Mouse (Mus musculus) heart, postnatal 0 days (tissue): ENCODE measurements at regions not wholly inside any gene's neighbourhood (a gene's known extent, or its start where the extent isn't known, plus 50 kb on each side); places are given as distances from the start of the nearest gene placed in this dataset.

Experiments used
- ATAC-seq: fragments of 200-750 bp; cut with Nextera tagmentation; 2 replicates; pipeline ENCODE4 v1.8.0; 2017; ENCODE audit warnings: low read depth, moderate number of reproducible peaks, moderate library complexity; ENCODE audit not compliant: insufficient read depth
- DNase-seq: peaks from one replicate; pipeline ENCODE4 v3.0.0-alpha.2; 2016; ENCODE audit warnings: low spot score
- H3K27ac ChIP-seq: fragments of 300-500 bp; sonication (generic); 2 replicates; pipeline ENCODE4 v1.5.1; 2014; ENCODE audit warnings: low read depth, mild to moderate bottlenecking
- H3K27me3 ChIP-seq: fragments of 300-500 bp; sonication (generic); 2 replicates; pipeline ENCODE4 v1.6.1; 2014; ENCODE audit warnings: low read length, mixed read lengths; ENCODE audit not compliant: control insufficient read depth, insufficient read depth
- H3K36me3 ChIP-seq: fragments of 300-500 bp; sonication (generic); replicated peaks from 2 replicates; pipeline ENCODE4 v1.6.1; 2014; ENCODE audit warnings: low read length, mixed read lengths; ENCODE audit not compliant: control insufficient read depth, insufficient read depth
- H3K4me1 ChIP-seq: fragments of 300-500 bp; sonication (generic); 2 replicates; pipeline ENCODE4 v1.6.1; 2014; ENCODE audit warnings: antibody characterized with exemption; ENCODE audit not compliant: control insufficient read depth, insufficient read depth
- H3K4me2 ChIP-seq: fragments of 300-500 bp; sonication (generic); 2 replicates; pipeline ENCODE4 v1.6.1; 2014; ENCODE audit warnings: low read depth, mild to moderate bottlenecking, low read length, moderate library complexity
- H3K4me3 ChIP-seq: fragments of 300-500 bp; sonication (generic); 2 replicates; pipeline ENCODE4 v1.5.1; 2014; ENCODE audit warnings: low read depth, low read length
- H3K9ac ChIP-seq: fragments of 300-500 bp; sonication (generic); replicated peaks from 2 replicates; pipeline ENCODE4 v1.6.1; 2014; ENCODE audit warnings: low read depth, low read length, mixed read lengths
- H3K9me3 ChIP-seq: fragments of 300-500 bp; sonication (generic); replicated peaks from 2 replicates; pipeline ENCODE4 v1.6.1; 2016; ENCODE audit warnings: low read length; ENCODE audit not compliant: control insufficient read depth
- CTCF ChIP-seq: IDR thresholded peaks from 2 replicates; pipeline ENCODE4 v1.5.1; 2016; ENCODE audit warnings: antibody characterized with exemption, control low read depth, low read depth
- EP300 ChIP-seq: IDR thresholded peaks from 2 replicates; pipeline ENCODE4 v1.6.1; 2016; ENCODE audit warnings: antibody characterized with exemption, low read depth
- WGBS: fragments of 180-500 bp; shearing (Covaris S2); extraction: QIAGEN DNeasy Blood & Tissue Kit; methylation state at CpG from one replicate; pipeline ENCODE4 v1.1.7; 2014; 5-methylcytosine and 5-hydroxymethylcytosine counted together

- 75% methylated on average over 5 of the region's 5 CpGs for WGBS
Observed at GRCm38 (mm10) chrX:99570161-99570560, 99.1 kb upstream of the Pja1 start.

GRCm38 (mm10) chrX:99568244-99568643 lies 97.2 kb upstream of the Pja1 start:
- TF ChIP-seq EP300 = no peak
- H3K4me1 ChIP-seq = no peaks in the 10 kb centered on the region
- H3K9me3 ChIP-seq = no peaks in the 10 kb centered on the region
- no peak overlapping the region for H3K9ac ChIP-seq
- H3K36me3 ChIP-seq = no peaks in the 10 kb centered on the region
- WGBS = 37% methylated on average over 9 of the region's 10 CpGs
- DNase-seq (no peak), ATAC-seq (no peak)
- peaks cover 15% of the 10 kb centered on the region; the same call in 1 of the 2 replicates for H3K27me3 ChIP-seq
- peak overlapping the region; percentile 16; the same call in 1 of the 2 replicates for H3K4me2 ChIP-seq
- no peak overlapping the region for H3K27ac ChIP-seq
- H3K4me3 ChIP-seq = no peak overlapping the region

More at GRCm38 (mm10) chrX:99570161-99570560, 99.1 kb upstream of the Pja1 start:
- Histone ChIP-seq H3K27ac (no peak overlapping the region), H3K9ac (no peak overlapping the region), H3K36me3 (no peaks in the 10 kb centered on the region), H3K27me3 (peaks cover 15% of the 10 kb centered on the region; the same call in 1 of the 2 replicates), H3K9me3 (no peaks in the 10 kb centered on the region), H3K4me1 (no peaks in the 10 kb centered on the region), H3K4me2 (no peak overlapping the region), H3K4me3 (no peak overlapping the region)
- no peak for TF ChIP-seq CTCF
- TF ChIP-seq EP300 = no peak
- no peak for DNase-seq
- ATAC-seq = no peak

- Histone ChIP-seq H3K4me3 (no peak overlapping the region), H3K27me3 (peaks cover 15% of the 10 kb centered on the region; the same call in 1 of the 2 replicates), H3K27ac (no peak overlapping the region), H3K4me2 (peak overlapping the region; percentile 16; the same call in 1 of the 2 replicates), H3K36me3 (no peaks in the 10 kb centered on the region), H3K4me1 (no peaks in the 10 kb centered on the region), H3K9me3 (no peaks in the 10 kb centered on the region), H3K9ac (no peak overlapping the region)
- 32% methylated on average over 25 of the region's 28 CpGs for WGBS
- TF ChIP-seq EP300 (no peak), CTCF (no peak)
- DNase-seq = peak; percentile 8
- ATAC-seq = no peak; the same call in 1 of the 2 replicates
Observed at GRCm38 (mm10) chrX:99567367-99568164, 96.5 kb upstream of the Pja1 start.

GRCm38 (mm10) chrX:99561995-99562394 lies 90.9 kb upstream of the Pja1 start:
- no peak overlapping the region for H3K4me2 ChIP-seq
- H3K9me3 ChIP-seq = no peaks in the 10 kb centered on the region
- no peak overlapping the region for H3K4me3 ChIP-seq
- ATAC-seq (no peak), DNase-seq (no peak)
- H3K4me1 ChIP-seq = no peaks in the 10 kb centered on the region
- H3K36me3 ChIP-seq = no peaks in the 10 kb centered on the region
- 51% methylated on average over 8 of the region's 8 CpGs for WGBS
- no peak for TF ChIP-seq CTCF
- no peak overlapping the region for H3K9ac ChIP-seq
- 0 out of 2 replicates have a peak, but pooled peaks cover 3% of the 10 kb centered on the region for H3K27me3 ChIP-seq
- H3K27ac ChIP-seq = no peak overlapping the region

GRCm38 (mm10) chrX:99560699-99561098 lies 89.6 kb upstream of the Pja1 start:
- Histone ChIP-seq H3K4me2 (no peak overlapping the region), H3K4me3 (no peak overlapping the region), H3K4me1 (no peaks in the 10 kb centered on the region), H3K27me3 (peaks cover 5% of the 10 kb centered on the region; the same call in 1 of the 2 replicates), H3K9me3 (no peaks in the 10 kb centered on the region), H3K36me3 (no peaks in the 10 kb centered on the region), H3K9ac (no peak overlapping the region), H3K27ac (no peak overlapping the region)
- DNase-seq = peak; percentile 18
- no peak for ATAC-seq
- 46% methylated on average over 2 of the region's 2 CpGs for WGBS
- TF ChIP-seq EP300 (no peak), CTCF (no peak)

- ATAC-seq (no peak), DNase-seq (no peak)
- no peak overlapping the region for H3K4me3 ChIP-seq
- no peaks in the 10 kb centered on the region for H3K4me1 ChIP-seq
- 68% methylated on average over 8 of the region's 8 CpGs for WGBS
- H3K9me3 ChIP-seq = no peaks in the 10 kb centered on the region
- no peak overlapping the region for H3K9ac ChIP-seq
- no peaks in the 10 kb centered on the region for H3K36me3 ChIP-seq
- no peak overlapping the region for H3K4me2 ChIP-seq
- H3K27ac ChIP-seq = no peak overlapping the region
- H3K27me3 ChIP-seq = peaks cover 12% of the 10 kb centered on the region; the same call in 1 of the 2 replicates
- no peak for TF ChIP-seq EP300
- TF ChIP-seq CTCF = no peak
Observed at GRCm38 (mm10) chrX:99556876-99557354, 85.8 kb upstream of the Pja1 start.
